Mouse (Mus musculus): ENCODE results near the gene Ell2.

DNA sequence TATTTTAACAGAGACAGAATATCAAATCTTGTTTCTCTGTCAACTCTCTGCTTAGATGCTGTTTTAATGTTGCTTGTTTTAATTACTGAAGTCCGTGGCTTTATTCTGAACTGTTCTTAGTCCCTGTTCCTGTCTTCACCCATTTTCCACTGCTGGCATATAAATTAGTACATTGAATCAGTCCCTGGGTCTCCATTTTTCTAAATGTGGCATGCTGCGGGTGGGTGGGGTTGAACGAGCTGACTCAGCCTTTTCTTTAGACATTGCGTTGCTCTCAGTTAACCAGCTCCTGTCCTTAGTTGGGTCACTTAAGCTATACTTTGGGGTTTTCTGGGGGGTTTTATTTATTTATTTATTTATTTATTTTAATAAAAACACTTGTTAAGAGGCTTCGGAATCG is 3.6 kb downstream of the Ell2 start:
- TF ChIP-seq CTCF (IDR thresholded peaks at IDR 0.05; ENCODE audit: low read depth) (no peak), EP300 (optimal IDR thresholded peaks at IDR 0.05) (no peak)
